Mouse (Mus musculus) left cerebral cortex, postnatal 14 days (tissue): Measurements from ENCODE around the gene Tbc1d25. TPM values are rescaled to one million over a fixed set of nuclear protein-coding genes. Genes with fewer than 3 reads are reported as not detected.

Experiments
- DNase-seq, 2 experiments: peaks; one replicate each; pipeline ENCODE4 v3.0.0; 2021 to 2022; ENCODE audit warnings: low spot score in 2 of 2, mixed read lengths in 1 of 2
- intact Hi-C: fragments of 180-260 bp; cut with DNase I; formaldehyde crosslinking; loops from one replicate; pipeline ENCODE4 v1.15.1; 2025
- long read RNA-seq, 2 experiments: library from polyadenylated mRNA; stranded (forward); transcript quantifications; one replicate each; pipeline ENCODE4 v2.0.0; 2021
- total RNA-seq, 2 experiments: library from RNA; stranded (reverse); gene quantifications; 2 replicates each; pipeline ENCODE4 v1.2.3; 2021

Gene Tbc1d25
- total RNA-seq = 10 to 100 TPM; 15.7 to 16.3 TPM
- long read RNA-seq, experiment 1, transcript Tbc1d25-201 (6 exons, 2,648 nt) = major isoform, 17 of 27 reads
- long read RNA-seq, experiment 1, partial matches to known transcripts = 1 of 27 reads
- long read RNA-seq, experiment 1, other reads (novel, unspliced or antisense) = 5 of 27 reads
- long read RNA-seq, experiment 2, transcript Tbc1d25-201 (6 exons, 2,648 nt) = major isoform, 14 of 15 reads
- long read RNA-seq, experiment 2, partial matches to known transcripts = 1 of 15 reads
- long read RNA-seq, experiment 2, other reads (novel, unspliced or antisense) = 0 of 15 reads

DNA sequence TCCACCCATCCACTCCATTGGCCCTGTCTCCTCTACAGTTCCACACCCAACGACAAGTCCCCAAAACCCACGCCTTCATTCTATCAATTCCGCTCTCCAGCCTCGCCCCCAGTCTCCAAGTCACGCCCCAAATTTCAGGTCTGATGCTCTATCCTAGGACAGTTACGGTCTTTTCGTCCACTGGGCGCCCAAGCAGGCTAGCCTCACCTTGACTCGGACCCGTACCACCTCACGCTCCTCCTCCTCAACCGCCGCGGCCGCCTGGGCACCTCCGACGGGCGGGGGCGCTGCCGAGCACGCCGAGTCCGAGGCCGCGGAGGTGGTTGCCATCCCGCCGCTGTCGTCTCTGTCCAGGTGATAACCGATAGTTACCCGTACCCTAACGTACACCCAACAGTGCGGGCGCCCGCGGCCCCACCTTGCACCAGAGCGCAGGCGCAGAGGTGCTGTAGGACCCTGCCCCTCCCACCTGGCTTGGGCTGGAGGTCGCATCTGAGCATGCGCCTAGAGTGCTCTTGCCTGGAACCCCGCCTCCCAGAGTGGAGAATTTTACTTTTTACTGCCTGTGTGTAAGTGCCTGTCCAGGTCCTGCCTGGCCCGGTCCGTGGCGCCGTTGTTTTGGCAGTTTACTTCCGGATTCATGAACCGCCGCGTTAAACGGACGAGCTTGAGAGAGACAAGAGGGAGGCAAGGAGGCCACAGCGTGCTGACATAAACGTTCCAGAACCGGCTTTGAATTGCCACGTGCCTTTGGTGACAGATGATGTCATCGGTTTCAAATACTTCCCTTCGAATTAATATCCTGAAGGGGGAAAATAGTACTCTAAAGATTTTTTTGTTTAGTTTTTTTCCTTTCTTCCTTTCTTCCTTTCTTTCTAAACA is at the start of gene Tbc1d25:
TSS of gene Tbc1d25 (minus strand) at position 678 of the 882 bp plus-strand sequence.
- peak; percentile 82 to 83 for DNase-seq
- intact Hi-C loops = no loop called here

GRCm38 (mm10) chrX:8223473-8223872 is 47.5 kb upstream of the Tbc1d25 start:
- no peak for DNase-seq
- intact Hi-C loops = loop anchor here (2.0 kb wide), 1 partner anchor 19 kb away; no protein-coding TSS in a partner anchor

DNA sequence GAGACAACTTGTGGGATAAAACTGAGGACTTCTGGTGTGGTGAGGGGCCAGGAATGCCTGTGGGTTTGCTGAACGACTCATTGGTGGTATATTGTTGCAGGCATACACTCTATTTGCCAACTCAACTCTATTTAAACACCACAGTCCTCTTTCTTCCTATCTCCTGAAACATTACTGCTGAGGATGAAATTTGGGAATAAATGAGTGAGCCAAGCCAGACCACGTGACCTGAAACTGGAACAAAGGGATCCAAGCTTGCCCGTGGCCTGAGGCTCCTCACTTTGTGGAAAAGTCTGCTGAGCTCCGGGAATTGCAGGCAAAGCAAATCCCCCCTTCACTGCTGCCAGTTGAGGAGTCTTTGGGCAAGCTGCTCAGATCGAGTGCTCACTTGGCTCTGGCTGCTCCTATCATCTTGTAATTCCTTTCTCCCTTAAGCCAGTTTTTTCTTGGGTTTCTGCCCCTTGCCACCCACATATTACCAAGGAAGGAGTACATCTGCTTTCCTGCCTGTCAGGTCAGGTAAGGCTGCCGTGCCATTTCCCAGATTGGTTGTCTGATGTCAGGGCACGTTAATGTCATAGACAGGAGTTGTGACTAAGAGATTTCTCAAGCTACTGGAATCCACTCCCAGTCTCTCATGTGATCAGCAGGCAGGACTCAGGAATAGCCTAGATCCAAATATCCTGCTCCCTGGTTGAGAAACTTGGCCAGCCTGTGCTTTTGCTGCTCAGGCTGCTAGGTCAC is 46.9 kb upstream of the Tbc1d25 start:
- intact Hi-C loops = loop anchor here (2.0 kb wide), 1 partner anchor 18 kb away; no protein-coding TSS in a partner anchor
- peak; percentile 9 to 39 for DNase-seq

GRCm38 (mm10) chrX:8222296-8222677 is 46.3 kb upstream of the Tbc1d25 start:
- intact Hi-C loops = loop anchor here (2.0 kb wide), 1 partner anchor 17 kb away; no protein-coding TSS in a partner anchor
- DNase-seq = peak; percentile 51 to 74

DNA sequence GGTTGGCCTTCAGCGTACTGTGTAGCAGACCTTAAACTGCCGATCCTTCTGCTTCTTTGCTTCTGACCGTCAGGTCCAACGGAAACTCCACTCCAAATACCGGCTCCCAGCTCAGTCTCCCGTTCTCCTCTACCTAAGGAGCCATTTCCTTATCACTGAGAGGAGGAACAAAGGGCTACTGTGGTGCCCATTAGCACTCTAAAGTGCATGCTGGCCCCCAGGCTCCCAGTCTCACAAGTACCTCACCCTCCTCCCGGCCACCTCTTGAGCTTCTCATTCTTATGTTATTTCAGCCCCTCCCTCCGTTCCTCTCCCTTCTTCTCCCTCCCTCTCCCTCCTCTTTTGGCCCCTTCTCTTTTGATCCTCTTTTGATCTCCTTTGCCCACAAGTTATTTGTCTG is 43.7 kb upstream of the Tbc1d25 start:
- no peak for DNase-seq
- intact Hi-C loops = no loop called here

GRCm38 (mm10) chrX:8218114-8218513 is 42.1 kb upstream of the Tbc1d25 start:
- no peak for DNase-seq
- intact Hi-C loops = no loop called here

DNA sequence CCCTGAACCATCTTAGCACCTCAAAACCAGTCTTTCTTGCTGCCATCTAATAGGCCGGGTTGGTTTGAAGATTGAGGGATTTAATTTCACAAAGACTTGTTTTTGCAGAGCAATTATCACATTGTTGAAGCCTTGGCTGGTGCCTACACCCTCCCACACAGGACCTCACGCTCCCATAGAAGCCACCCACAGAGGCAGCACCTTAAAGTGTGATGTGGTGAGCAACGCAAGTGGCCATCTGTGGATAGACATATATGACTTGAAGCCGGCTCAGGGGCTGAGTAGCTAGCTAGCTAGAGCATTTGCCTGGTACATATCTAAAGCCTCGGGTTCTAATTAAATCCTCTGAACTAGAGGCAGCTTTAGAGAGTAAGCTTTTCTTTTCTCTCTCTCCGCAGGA is 41.4 kb upstream of the Tbc1d25 start:
- intact Hi-C loops = no loop called here
- peak; percentile 40 to 67 for DNase-seq

- intact Hi-C loops = no loop called here
- no peak for DNase-seq
Observed at GRCm38 (mm10) chrX:8211490-8212207, 35.7 kb upstream of the Tbc1d25 start.

DNA sequence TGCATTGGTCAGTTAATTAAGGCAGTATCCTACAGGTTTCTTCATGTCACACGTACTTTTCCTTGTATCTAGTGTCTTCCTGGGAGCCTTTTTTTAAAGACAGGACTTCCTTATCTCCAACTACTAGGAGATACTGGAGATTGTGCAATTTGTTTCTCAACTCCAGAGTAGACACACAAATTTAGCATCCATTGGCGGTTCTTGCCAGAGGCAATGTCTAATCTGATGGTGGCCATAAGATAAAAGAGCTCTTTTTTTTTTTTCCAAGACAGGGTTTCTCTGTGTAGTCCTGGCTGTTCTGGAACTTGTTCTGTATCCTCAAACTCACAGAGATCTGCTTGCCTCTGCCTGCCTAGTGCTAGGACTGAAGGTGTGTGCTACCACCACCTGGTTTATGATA is 33.7 kb upstream of the Tbc1d25 start:
- DNase-seq = no peak
- intact Hi-C loops = loop anchor here (5.0 kb wide), 1 partner anchor 38 kb away; no protein-coding TSS in a partner anchor

DNA sequence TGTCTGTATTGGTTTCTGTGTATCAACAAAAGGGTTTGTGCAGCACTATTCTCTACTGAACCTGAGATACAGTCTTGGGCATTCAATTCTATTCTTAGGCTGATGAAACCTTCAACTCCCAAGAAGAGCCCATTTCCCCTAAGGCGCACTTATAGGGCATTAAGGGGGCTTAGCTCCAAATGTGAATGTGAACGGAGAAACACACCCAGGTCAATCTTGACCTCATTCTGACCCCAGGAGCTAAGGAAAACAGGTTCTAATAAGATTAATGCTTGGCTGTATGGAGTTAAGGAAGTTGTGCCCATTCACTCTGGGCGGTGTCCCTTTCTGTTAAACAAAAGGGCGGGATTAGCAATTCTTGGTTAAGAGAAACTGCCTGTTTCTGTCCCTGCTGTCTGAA is 31.2 kb upstream of the Tbc1d25 start:
- no peak for DNase-seq
- intact Hi-C loops = loop anchor here (5.0 kb wide), 1 partner anchor 40 kb away; no protein-coding TSS in a partner anchor

DNA sequence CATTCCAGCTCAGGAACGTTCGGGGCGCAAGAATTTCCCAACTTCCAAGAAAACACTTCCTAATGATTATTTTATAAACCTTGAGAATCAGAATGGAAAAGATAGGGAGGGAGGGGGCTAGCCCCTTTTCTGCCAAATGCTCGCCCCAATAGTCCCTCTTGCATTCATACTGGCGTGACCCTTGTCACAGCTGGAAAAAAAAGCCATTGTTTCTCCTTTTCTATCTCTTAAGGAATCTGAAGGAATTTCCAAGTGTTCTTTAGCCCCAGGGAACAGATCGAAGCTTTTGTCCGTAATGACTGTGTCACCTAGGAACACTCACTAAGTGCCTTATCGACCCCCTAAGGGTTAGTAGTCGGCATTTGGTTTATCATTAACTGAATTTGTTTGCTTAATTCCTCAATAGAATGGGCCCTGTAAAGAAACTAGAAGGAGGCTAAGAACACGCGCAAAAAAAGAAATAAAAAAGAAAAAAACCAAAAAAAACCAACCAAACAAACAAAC is 30.8 kb upstream of the Tbc1d25 start:
- no peak for DNase-seq
- intact Hi-C loops = loop anchor here (5.0 kb wide), 1 partner anchor 41 kb away; no protein-coding TSS in a partner anchor

DNA sequence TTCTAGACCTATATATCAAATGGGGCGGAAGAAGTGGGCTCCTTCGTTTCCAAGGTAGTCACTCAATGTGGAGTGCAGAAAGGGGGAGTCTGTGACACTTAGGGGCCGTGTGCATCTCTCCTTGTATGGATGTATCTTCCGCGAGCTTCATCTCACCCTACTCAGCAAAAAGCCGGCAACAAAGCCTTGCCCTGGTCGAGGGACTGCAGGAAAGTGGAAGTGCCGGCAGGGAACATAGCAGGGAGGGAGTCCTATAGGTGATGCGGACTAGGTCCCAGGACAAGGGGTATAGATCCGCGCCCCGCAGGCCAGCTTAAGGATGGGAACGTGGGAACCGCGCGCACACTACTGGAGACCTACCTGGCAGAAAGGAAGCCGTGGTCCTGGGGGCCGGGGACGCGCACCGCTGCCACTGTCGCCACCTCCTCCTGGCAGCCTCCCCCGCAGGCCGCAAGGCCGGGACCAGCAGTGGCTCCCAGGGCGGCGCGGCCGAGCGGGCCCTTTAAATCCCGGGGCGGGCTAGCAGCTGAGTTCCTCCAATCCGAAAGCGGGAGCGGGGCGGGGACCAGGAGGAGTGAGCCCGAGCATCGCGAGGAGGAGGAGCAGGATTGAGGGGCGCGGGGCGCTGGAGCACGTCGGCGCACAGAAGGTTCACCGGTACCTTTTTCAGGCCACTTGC is 30.2 kb upstream of the Tbc1d25 start, which contains the start of gene Porcn:
TSS of gene Porcn (minus strand) at position 511 of the 679 bp plus-strand sequence.
- DNase-seq = peak; percentile 67 to 78
- intact Hi-C loops = loop anchor here (5.0 kb wide), 1 partner anchor 41 kb away; no protein-coding TSS in a partner anchor

- peak in 1 of 2 experiments; percentile 7 for DNase-seq
- intact Hi-C loops = loop anchor here (2.0 to 5.0 kb wide), 2 partner anchors 17 to 42 kb away; no protein-coding TSS in a partner anchor
Observed at GRCm38 (mm10) chrX:8205551-8205950, 29.6 kb upstream of the Tbc1d25 start.

- intact Hi-C loops = loop anchor here (2.0 to 5.0 kb wide), 2 partner anchors 18 to 42 kb away; no protein-coding TSS in a partner anchor
- no peak for DNase-seq
Observed at GRCm38 (mm10) chrX:8205088-8205487, 29.1 kb upstream of the Tbc1d25 start.

GRCm38 (mm10) chrX:8204076-8204475 is 28.1 kb upstream of the Tbc1d25 start:
- intact Hi-C loops = loop anchor here (2.0 kb wide), 1 partner anchor 19 kb away; no protein-coding TSS in a partner anchor
- no peak for DNase-seq

- intact Hi-C loops = no loop called here
Observed at GRCm38 (mm10) chrX:8203105-8203504, 27.1 kb upstream of the Tbc1d25 start.

DNA sequence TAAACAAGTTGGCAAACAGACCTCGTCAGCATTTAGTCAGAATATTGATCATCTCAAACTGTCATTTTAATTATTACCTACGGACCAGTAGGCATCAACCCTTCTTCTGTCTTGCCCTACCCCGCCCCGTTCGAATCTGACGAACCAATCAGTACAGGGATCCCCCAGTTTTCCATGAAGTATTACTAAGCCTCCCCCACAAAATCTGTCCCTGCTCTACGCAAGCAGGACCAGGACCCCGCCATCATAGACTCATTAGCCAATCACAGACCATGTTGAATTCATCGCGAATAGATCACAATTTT is 17.4 kb upstream of the Tbc1d25 start, which contains the start of gene Ebp:
TSS of gene Ebp (minus strand) at position 94 of the 305 bp plus-strand sequence.
- DNase-seq = peak; percentile 42 to 44
- intact Hi-C loops = loop anchor here (5.0 kb wide), 1 partner anchor 59 kb away; the partner anchor contains the start of gene Ftsj1

More at GRCm38 (mm10) chrX:8203105-8203504, 27.1 kb upstream of the Tbc1d25 start:
- no peak for DNase-seq
